Mouse (Mus musculus) neutrophil, adult 59 days (primary cell): ENCODE measurements around the gene Mafk. TPM values are rescaled to one million over a fixed set of nuclear protein-coding genes. Genes with fewer than 3 reads are reported as not detected.

Source experiments
- total RNA-seq, 2 experiments: library from RNA; stranded (reverse); gene quantifications; 1 replicate in 1 of 2; 2 replicates in 1 of 2; pipeline ENCODE4 v1.2.4; 2023

The Mafk gene
- 100 to 1,000 TPM; 115 to 118 TPM for total RNA-seq

GRCm38 (mm10) chr5:139791227-139792158, at the start of gene Mafk:
Gene Mafk, plus strand, starts transcription at chr5:139791513.

GRCm38 (mm10) chr5:139775216-139775926, 15.9 kb upstream of the Mafk start, which contains the start of gene Ints1:
Gene Ints1, minus strand, starts transcription at chr5:139775674.

DNA sequence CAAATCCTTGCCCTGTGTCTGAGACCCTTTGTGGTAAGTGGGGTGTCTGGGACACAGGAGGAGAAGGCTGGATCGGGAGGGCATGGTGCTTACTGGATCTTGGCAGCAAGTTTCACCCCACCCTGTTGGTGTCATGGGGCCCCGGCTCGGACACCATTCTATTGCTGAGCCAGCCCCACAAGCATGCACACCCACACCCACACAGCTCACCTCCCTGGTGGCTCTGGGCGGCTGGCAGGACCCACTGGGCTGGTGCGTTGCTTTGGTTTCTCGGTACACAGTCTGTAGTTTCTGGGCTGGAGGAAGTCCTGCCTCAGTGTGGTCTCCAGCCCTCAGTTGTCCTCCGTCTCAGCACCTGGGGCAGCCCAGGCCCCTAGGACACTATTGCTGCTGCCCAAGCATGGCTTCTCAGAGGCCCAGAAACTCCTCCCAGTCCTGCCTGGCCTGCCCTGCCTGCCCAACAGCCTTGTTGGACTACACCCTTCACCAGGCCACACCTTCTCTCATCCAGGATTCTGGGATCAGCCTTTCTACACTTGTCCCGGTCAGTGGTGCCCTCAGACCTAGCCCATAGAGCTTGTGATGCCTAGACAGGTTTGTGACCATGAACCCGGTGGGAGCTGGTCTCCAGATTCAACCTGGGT, 28.3 kb downstream of the Mafk start, which contains the start of gene Tmem184a:
Gene Tmem184a, minus strand, starts transcription at position 380 of the 644 bp plus-strand sequence.

GRCm38 (mm10) chr5:139826357-139827055, 35.2 kb downstream of the Mafk start, which contains the start of the genes Gm26938 and Psmg3:
Gene Gm26938, minus strand, starts transcription at chr5:139826407.
Gene Psmg3, minus strand, starts transcription at chr5:139826885.

Other genes with a start within 250 kb of the Mafk start
- gene Uncx, start 248.0 kb upstream of the Mafk start, total RNA-seq = not detected
- 1 to 10 TPM; 8.1 to 9.1 TPM for gene Micall2, start 55.2 kb upstream of the Mafk start, total RNA-seq
- gene Ints1, start 15.8 kb upstream of the Mafk start, total RNA-seq = 10 to 100 TPM; 44.9 to 47.3 TPM
- not detected for gene Tmem184a, start 28.4 kb downstream of the Mafk start, total RNA-seq
- not detected for gene Gm26938, start 34.9 kb downstream of the Mafk start, total RNA-seq
- 10 to 100 TPM in 1 of 2 experiments, 1 to 10 TPM in 1; 9.7 to 13.2 TPM for gene Psmg3, start 35.4 kb downstream of the Mafk start, total RNA-seq
- not detected for gene Elfn1, start 116.4 kb downstream of the Mafk start, total RNA-seq